Mouse (Mus musculus) MEL (cell line): ENCODE data around the gene Ppp2r2c.

ENCODE experiments used
- CHD2 ChIP-seq: IDR thresholded peaks from 2 replicates; pipeline ENCODE4 v1.6.1; 2011; ENCODE audit warnings: low read length, improper control_type of control experiment
- CTCF ChIP-seq, 3 experiments: IDR thresholded peaks in 2 of 3; conservative IDR thresholded peaks in 1 of 3; 2 replicates each; pipeline ENCODE4 v1.5.1; 2011 to 2012; ENCODE audit warnings: low read length in 3 of 3, low read depth in 2 of 3, mild to moderate bottlenecking in 2 of 3, improper control_type of control experiment in 1 of 3, inconsistent platforms in 1 of 3, mixed read lengths in 1 of 3, moderate library complexity in 1 of 3; ENCODE audit not compliant: control insufficient read depth in 1 of 3, insufficient read depth in 1 of 3, poor library complexity in 1 of 3, severe bottlenecking in 1 of 3
- EP300 ChIP-seq, 2 experiments: IDR thresholded peaks; 2 replicates each; pipeline ENCODE4 v1.6.1; 2011; ENCODE audit warnings: improper control_type of control experiment in 2 of 2, low read length in 2 of 2, low read depth in 1 of 2, mild to moderate bottlenecking in 1 of 2
- GABPA ChIP-seq: IDR thresholded peaks from 2 replicates; pipeline ENCODE4 v1.6.1; 2012; ENCODE audit warnings: low read depth, mild to moderate bottlenecking, inconsistent platforms, low read length, improper control_type of control experiment, moderate library complexity
- MAFK ChIP-seq: IDR thresholded peaks from 2 replicates; pipeline ENCODE4 v1.6.1; 2011; ENCODE audit warnings: low read depth, mild to moderate bottlenecking, low read length, improper control_type of control experiment, borderline replicate concordance
- MXI1 ChIP-seq: IDR thresholded peaks from 2 replicates; pipeline ENCODE4 v1.6.1; 2011; ENCODE audit warnings: mild to moderate bottlenecking, low read depth, low read length, improper control_type of control experiment
- MYC ChIP-seq: IDR thresholded peaks from 2 replicates; pipeline ENCODE4 v1.6.1; 2011; ENCODE audit warnings: low read depth, mild to moderate bottlenecking, low read length, improper control_type of control experiment, moderate library complexity
- NRF1 ChIP-seq: IDR thresholded peaks from 2 replicates; pipeline ENCODE4 v1.6.1; 2014; ENCODE audit warnings: low read depth, mild to moderate bottlenecking, inconsistent platforms, low read length, improper control_type of control experiment, moderate library complexity; ENCODE audit not compliant: poor library complexity, insufficient read depth, severe bottlenecking
- POLR2A ChIP-seq, 2 experiments: IDR thresholded peaks; 2 replicates each; pipeline ENCODE4 v1.6.1; 2011 to 2012; ENCODE audit warnings: low read length in 2 of 2, mild to moderate bottlenecking in 2 of 2, control low read depth in 1 of 2, improper control_type of control experiment in 1 of 2, low read depth in 1 of 2, moderate library complexity in 1 of 2; ENCODE audit not compliant: control insufficient read depth in 1 of 2, insufficient read depth in 1 of 2, poor library complexity in 1 of 2
- SMC3 ChIP-seq: IDR thresholded peaks from 2 replicates; pipeline ENCODE4 v1.6.1; 2011; ENCODE audit warnings: low read depth, low read length, improper control_type of control experiment
- TAL1 ChIP-seq: IDR thresholded peaks from 2 replicates; pipeline ENCODE4 v1.6.1; 2012; ENCODE audit warnings: mild to moderate bottlenecking, inconsistent platforms, low read length, moderate library complexity, mixed read lengths
- USF1 ChIP-seq: IDR thresholded peaks from 2 replicates; pipeline ENCODE4 v1.6.1; 2014; ENCODE audit warnings: low read depth, mild to moderate bottlenecking, inconsistent platforms, low read length, improper control_type of control experiment, moderate library complexity
- USF2 ChIP-seq, 2 experiments: IDR thresholded peaks; 2 replicates each; pipeline ENCODE4 v1.6.1; 2011 to 2012; ENCODE audit warnings: improper control_type of control experiment in 2 of 2, low read length in 2 of 2, borderline replicate concordance in 1 of 2, inconsistent platforms in 1 of 2, low read depth in 1 of 2, mild to moderate bottlenecking in 1 of 2; ENCODE audit not compliant: insufficient read depth in 1 of 2

GRCm38 (mm10) chr5:36889380-36889886 lies 21.1 kb downstream of the Ppp2r2c start:
- TF ChIP-seq MAFK = no peak
- no peak for TF ChIP-seq CHD2
- TF ChIP-seq USF1 = no peak
- no peak for TF ChIP-seq CTCF (IDR thresholded peaks at IDR 0.05 in 2 of 3, conservative IDR thresholded peaks at IDR 0.05 in 1 of 3; ENCODE audit: control insufficient read depth in 1 of 3, insufficient read depth in 1 of 3, low read depth in 2 of 3, low read length in 3 of 3, poor library complexity in 1 of 3, severe bottlenecking in 1 of 3)
- TF ChIP-seq POLR2A (IDR thresholded peaks at IDR 0.05; ENCODE audit: control insufficient read depth in 1 of 2, insufficient read depth in 1 of 2, low read depth in 1 of 2, low read length in 2 of 2, poor library complexity in 1 of 2) = no peak
- no peak for TF ChIP-seq GABPA
- no peak for TF ChIP-seq MXI1
- no peak for TF ChIP-seq USF2 (IDR thresholded peaks at IDR 0.05; ENCODE audit: borderline replicate concordance in 1 of 2, insufficient read depth in 1 of 2, low read depth in 1 of 2, low read length in 2 of 2)
- no peak for TF ChIP-seq NRF1
- TF ChIP-seq TAL1 = no peak
- TF ChIP-seq EP300 (IDR thresholded peaks at IDR 0.05; ENCODE audit: low read depth in 1 of 2, low read length in 2 of 2) = no peak
- TF ChIP-seq MYC = no peak
- TF ChIP-seq SMC3 = no peak
